Mouse (Mus musculus) hindbrain, embryonic 12.5 days (tissue): Measurements from ENCODE around the gene Eea1. TPM values are rescaled to one million over a fixed set of nuclear protein-coding genes. Genes with fewer than 3 reads are reported as not detected.
A peak's percentile ranks its signal among the peaks of the same experiment; 100 is the strongest.

Experiments used
- ATAC-seq: fragments of 200-750 bp; cut with Nextera tagmentation; 2 replicates; pipeline ENCODE4 v1.8.0; 2017; ENCODE audit warnings: moderate TSS enrichment; ENCODE audit not compliant: low FRiP score
- H3K27ac ChIP-seq: fragments of 300-500 bp; sonication (generic); 2 replicates; pipeline ENCODE4 v1.5.1; 2016; ENCODE audit warnings: mild to moderate bottlenecking
- H3K27me3 ChIP-seq: fragments of 300-500 bp; sonication (generic); 2 replicates; pipeline ENCODE4 v1.6.1; 2016; ENCODE audit warnings: mild to moderate bottlenecking
- H3K36me3 ChIP-seq: fragments of 300-500 bp; sonication (generic); 2 replicates; pipeline ENCODE4 v1.6.1; 2016; ENCODE audit warnings: mild to moderate bottlenecking
- H3K4me1 ChIP-seq: fragments of 300-500 bp; sonication (generic); 2 replicates; pipeline ENCODE4 v1.6.1; 2016
- H3K4me2 ChIP-seq: fragments of 300-500 bp; sonication (generic); replicated peaks from 2 replicates; pipeline ENCODE4 v1.6.1; 2016; ENCODE audit warnings: mild to moderate bottlenecking
- H3K4me3 ChIP-seq: fragments of 300-500 bp; sonication (generic); 2 replicates; pipeline ENCODE4 v1.5.1; 2016; ENCODE audit warnings: mild to moderate bottlenecking
- H3K9ac ChIP-seq: fragments of 300-500 bp; sonication (generic); 2 replicates; pipeline ENCODE4 v1.6.1; 2016; ENCODE audit warnings: mild to moderate bottlenecking, moderate library complexity
- H3K9me3 ChIP-seq: fragments of 300-500 bp; sonication (generic); replicated peaks from 2 replicates; pipeline ENCODE4 v1.6.1; 2016; ENCODE audit warnings: mild to moderate bottlenecking
- whole genome bisulfite sequencing: fragments of 180-500 bp; shearing (Covaris S2); methylation state at CpG from one replicate; pipeline ENCODE4 v1.1.7; 2016; 5-methylcytosine and 5-hydroxymethylcytosine counted together
- polyA plus RNA-seq: library from polyadenylated mRNA; unstranded; fragments of >200 nt; fragmentation: Nextera tagmentation; extraction: Ambion mirVana; gene quantifications from 2 replicates; pipeline ENCODE4 v1.2.1, GENCODE M21; 2016

The Eea1 gene
- polyA plus RNA-seq, result 18.7 and 20.3 TPM in 2 replicates

GRCm38 (mm10) chr10:95940046-95940900, at the start of gene Eea1:
TSS of gene Eea1 (plus strand) at chr10:95940650.
- Histone ChIP-seq H3K9ac (peak within 1 kb of the TSS; percentile 81), H3K36me3 (no peaks in the 10 kb centered on the region), H3K27me3 (no peaks in the 10 kb centered on the region), H3K9me3 (0 out of 2 replicates have a peak, but pooled peaks cover 2% of the 10 kb centered on the region), H3K27ac (peak within 1 kb of the TSS; percentile 92), H3K4me1 (peaks cover 17% of the 10 kb centered on the region), H3K4me3 (peak within 1 kb of the TSS; percentile 83), H3K4me2 (peak within 1 kb of the TSS; percentile 86)
- WGBS, result under 1% methylated on average over 51 of the region's 59 CpGs
- peak; percentile 98 for ATAC-seq

- H3K4me1 ChIP-seq, result peaks cover 7% of the 10 kb centered on the region; the same call in 1 of the 2 replicates
- no peak overlapping the region for H3K4me2 ChIP-seq
- H3K27me3 ChIP-seq, result no peaks in the 10 kb centered on the region
- no peaks in the 10 kb centered on the region for H3K9me3 ChIP-seq
- H3K27ac ChIP-seq, result no peak overlapping the region
- ATAC-seq, result no peak
- H3K9ac ChIP-seq, result no peak overlapping the region
- WGBS, result 72% methylated on average over 7 of the region's 7 CpGs
- no peak overlapping the region for H3K4me3 ChIP-seq
- H3K36me3 ChIP-seq, result no peaks in the 10 kb centered on the region
Observed at GRCm38 (mm10) chr10:95891214-95891960, 49.1 kb upstream of the Eea1 start.

GRCm38 (mm10) chr10:95892132-95892531, 48.3 kb upstream of the Eea1 start:
- H3K27me3 ChIP-seq, result no peaks in the 10 kb centered on the region
- 77% methylated on average over 9 of the region's 9 CpGs for whole genome bisulfite sequencing
- no peak overlapping the region for H3K4me2 ChIP-seq
- no peak overlapping the region for H3K4me3 ChIP-seq
- no peaks in the 10 kb centered on the region for H3K9me3 ChIP-seq
- no peak overlapping the region for H3K27ac ChIP-seq
- no peaks in the 10 kb centered on the region for H3K36me3 ChIP-seq
- no peak for ATAC-seq
- H3K4me1 ChIP-seq, result peaks cover 7% of the 10 kb centered on the region; the same call in 1 of the 2 replicates
- no peak overlapping the region for H3K9ac ChIP-seq

- Histone ChIP-seq H3K4me3 (no peak overlapping the region), H3K4me2 (no peak overlapping the region), H3K27me3 (no peaks in the 10 kb centered on the region), H3K27ac (no peak overlapping the region), H3K9ac (no peak overlapping the region), H3K36me3 (no peaks in the 10 kb centered on the region), H3K9me3 (no peaks in the 10 kb centered on the region), H3K4me1 (peaks cover 7% of the 10 kb centered on the region; the same call in 1 of the 2 replicates)
- no peak for ATAC-seq
- 86% methylated on average over 14 of the region's 14 CpGs for WGBS
Observed at GRCm38 (mm10) chr10:95893291-95893932, 47.0 kb upstream of the Eea1 start.

- WGBS, result 42% methylated on average over 17 of the region's 17 CpGs
- no peaks in the 10 kb centered on the region for H3K36me3 ChIP-seq
- H3K4me1 ChIP-seq, result peaks cover 7% of the 10 kb centered on the region; the same call in 1 of the 2 replicates
- H3K9ac ChIP-seq, result peak overlapping the region; percentile 43; the same call in 1 of the 2 replicates
- H3K4me2 ChIP-seq, result peak overlapping the region; percentile 52
- peak; percentile 35; the same call in 1 of the 2 replicates for ATAC-seq
- no peaks in the 10 kb centered on the region for H3K9me3 ChIP-seq
- H3K27ac ChIP-seq, result no peak overlapping the region; the same call in 1 of the 2 replicates
- peak overlapping the region; percentile 22 for H3K4me3 ChIP-seq
- H3K27me3 ChIP-seq, result no peaks in the 10 kb centered on the region
Observed at GRCm38 (mm10) chr10:95894036-95894855, 46.2 kb upstream of the Eea1 start.

GRCm38 (mm10) chr10:95894856-95895386, 45.5 kb upstream of the Eea1 start:
- Histone ChIP-seq H3K27me3 (no peaks in the 10 kb centered on the region), H3K9me3 (no peaks in the 10 kb centered on the region), H3K4me1 (peaks cover 7% of the 10 kb centered on the region; the same call in 1 of the 2 replicates), H3K36me3 (no peaks in the 10 kb centered on the region), H3K4me3 (peak overlapping the region; percentile 22), H3K9ac (peak overlapping the region; percentile 43; the same call in 1 of the 2 replicates), H3K4me2 (peak overlapping the region; percentile 52), H3K27ac (no peak overlapping the region; the same call in 1 of the 2 replicates)
- 40% methylated on average over 10 of the region's 10 CpGs for WGBS
- peak; percentile 68; the same call in 1 of the 2 replicates for ATAC-seq

GRCm38 (mm10) chr10:95898471-95899154, 41.8 kb upstream of the Eea1 start:
- H3K9ac ChIP-seq, result no peak overlapping the region
- peak; percentile 26; the same call in 1 of the 2 replicates for ATAC-seq
- H3K27ac ChIP-seq, result no peak overlapping the region
- no peaks in the 10 kb centered on the region for H3K9me3 ChIP-seq
- H3K4me2 ChIP-seq, result no peak overlapping the region
- H3K4me3 ChIP-seq, result no peak overlapping the region
- no peaks in the 10 kb centered on the region for H3K27me3 ChIP-seq
- 71% methylated on average over 5 of the region's 5 CpGs for WGBS
- peaks cover 7% of the 10 kb centered on the region; the same call in 1 of the 2 replicates for H3K4me1 ChIP-seq
- no peaks in the 10 kb centered on the region for H3K36me3 ChIP-seq

GRCm38 (mm10) chr10:95904668-95905067, 35.8 kb upstream of the Eea1 start:
- H3K27ac ChIP-seq, result no peak overlapping the region
- H3K36me3 ChIP-seq, result no peaks in the 10 kb centered on the region
- no peak overlapping the region for H3K4me2 ChIP-seq

GRCm38 (mm10) chr10:95909246-95909909, 31.1 kb upstream of the Eea1 start:
- H3K9me3 ChIP-seq, result no peaks in the 10 kb centered on the region
- no peak overlapping the region for H3K27ac ChIP-seq
- no peak overlapping the region for H3K4me3 ChIP-seq
- no peaks in the 10 kb centered on the region for H3K4me1 ChIP-seq
- no peak for ATAC-seq
- no peak overlapping the region for H3K4me2 ChIP-seq
- no peaks in the 10 kb centered on the region for H3K27me3 ChIP-seq
- WGBS, result 98% methylated on average over 4 of the region's 4 CpGs
- H3K36me3 ChIP-seq, result no peaks in the 10 kb centered on the region
- H3K9ac ChIP-seq, result no peak overlapping the region

More at GRCm38 (mm10) chr10:95904668-95905067, 35.8 kb upstream of the Eea1 start:
- H3K27me3 ChIP-seq, result no peaks in the 10 kb centered on the region
- no peak for ATAC-seq
- H3K9ac ChIP-seq, result no peak overlapping the region
- H3K4me3 ChIP-seq, result no peak overlapping the region
- H3K9me3 ChIP-seq, result no peaks in the 10 kb centered on the region
- no peaks in the 10 kb centered on the region for H3K4me1 ChIP-seq
- WGBS, result 86% methylated on average over 6 of the region's 6 CpGs

- Histone ChIP-seq H3K4me2 (no peak overlapping the region), H3K36me3 (no peaks in the 10 kb centered on the region), H3K27ac (no peak overlapping the region), H3K9ac (no peak overlapping the region), H3K4me1 (no peaks in the 10 kb centered on the region), H3K9me3 (no peaks in the 10 kb centered on the region), H3K27me3 (no peaks in the 10 kb centered on the region), H3K4me3 (no peak overlapping the region)
- 82% methylated on average over 5 of the region's 5 CpGs for WGBS
- ATAC-seq, result no peak
Observed at GRCm38 (mm10) chr10:95911016-95911415, 29.4 kb upstream of the Eea1 start.
